Mouse (Mus musculus) cerebellum, adult 11-12 months (tissue): ENCODE measurements around the gene Gm21915.

Source experiments
- DNase-seq: peaks from one replicate; pipeline ENCODE4 v3.0.0; 2022

The Gm21915 gene

DNA sequence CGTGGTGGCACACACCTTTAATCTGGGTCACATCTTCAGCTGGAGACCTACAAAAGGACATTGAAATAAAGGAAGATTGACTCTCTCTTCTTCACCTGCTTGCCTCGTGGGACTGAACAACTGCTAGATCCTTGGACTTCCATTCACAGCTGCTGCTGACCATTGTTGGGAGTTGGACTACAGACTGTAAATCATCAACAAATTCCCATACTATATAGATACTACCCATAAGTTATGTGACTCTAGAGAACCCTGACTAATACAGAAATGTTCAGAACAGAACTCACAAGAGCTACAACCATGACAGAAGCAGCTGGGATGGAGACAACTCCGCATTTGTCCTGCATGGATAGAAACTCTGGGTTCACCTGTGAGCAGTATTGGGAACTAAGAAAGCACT is at the start of gene Gm21915:
Gene Gm21915 (plus strand): TSS at position 301 of the 400 bp plus-strand sequence.
- no peak for DNase-seq

DNA sequence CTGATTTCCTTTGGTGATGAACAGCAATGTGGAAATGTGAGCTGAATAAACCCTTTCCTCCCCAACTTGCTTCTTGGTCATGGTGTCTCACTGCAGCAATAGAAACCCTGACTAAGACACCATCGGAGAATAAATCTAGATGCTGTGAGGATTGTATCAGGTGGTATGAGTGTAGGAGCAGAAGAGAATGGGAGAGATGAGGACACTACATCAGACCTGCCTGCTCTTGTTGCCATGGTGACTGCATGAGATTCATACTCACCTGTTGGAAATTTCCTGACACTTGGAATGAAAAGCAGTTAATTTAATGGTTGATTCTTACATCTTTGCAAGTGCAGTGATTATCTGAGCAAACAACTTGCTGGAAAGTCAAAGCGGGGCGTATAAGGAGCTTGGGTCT is 48.1 kb upstream of the Gm21915 start:
- no peak for DNase-seq

DNA sequence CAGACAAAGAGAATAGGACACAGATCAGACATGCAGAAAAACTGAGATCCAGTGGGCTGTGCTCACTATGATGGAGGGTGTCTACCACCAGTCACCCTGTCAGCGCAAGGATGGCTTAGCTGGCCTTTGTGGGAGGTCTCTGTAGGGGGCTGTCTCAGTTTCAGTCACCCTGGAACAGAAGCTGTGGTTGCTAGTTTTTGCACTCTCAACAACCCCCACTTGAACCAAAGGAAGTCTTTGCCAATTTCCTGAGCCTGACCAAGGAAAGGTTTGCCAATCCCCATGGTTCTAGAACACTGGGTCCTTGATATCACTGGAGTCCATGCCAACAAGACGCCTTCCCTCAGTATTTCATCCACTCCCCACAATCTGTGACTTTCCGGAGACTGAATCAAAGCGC is 47.6 kb upstream of the Gm21915 start:
- no peak for DNase-seq

DNA sequence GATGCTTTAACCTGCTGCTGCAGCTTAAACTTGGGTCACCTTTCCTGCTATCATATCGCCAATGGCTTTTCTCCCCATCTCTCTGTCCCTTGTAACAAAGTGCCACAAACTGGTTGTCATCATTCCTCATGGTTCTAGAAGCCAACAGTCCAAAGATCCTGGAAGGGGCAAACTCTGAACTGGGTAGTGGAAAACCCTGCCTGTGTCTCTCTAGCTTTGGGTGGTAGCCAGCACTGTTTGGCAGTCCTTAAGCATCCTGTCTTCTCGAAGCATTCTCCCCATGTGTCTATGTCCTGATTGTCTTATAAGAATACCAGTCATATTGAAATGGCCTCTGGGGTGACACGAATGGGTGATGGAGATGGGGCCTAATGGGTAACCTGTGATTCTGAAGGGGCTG is 45.1 kb upstream of the Gm21915 start:
- no peak for DNase-seq

DNA sequence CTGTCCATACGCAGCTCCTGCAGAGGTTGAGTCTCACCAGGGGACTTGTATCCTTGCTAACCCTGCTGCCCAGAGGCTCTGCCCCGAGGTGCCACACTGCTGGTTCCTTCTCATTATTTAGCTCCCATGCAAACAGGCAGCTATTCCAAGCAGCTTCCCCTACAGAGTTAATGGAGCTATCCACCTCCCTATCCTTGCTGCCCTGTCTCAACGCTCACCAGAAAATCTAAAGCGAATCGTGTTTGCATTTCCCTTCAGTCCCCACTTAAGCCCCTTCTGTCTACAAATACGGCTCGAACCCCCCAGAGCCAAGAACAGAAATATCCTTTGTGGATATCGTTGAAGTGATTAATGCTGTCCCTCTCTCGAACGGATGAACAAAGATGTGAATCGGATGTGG is 43.8 kb upstream of the Gm21915 start:
- DNase-seq, result no peak

DNA sequence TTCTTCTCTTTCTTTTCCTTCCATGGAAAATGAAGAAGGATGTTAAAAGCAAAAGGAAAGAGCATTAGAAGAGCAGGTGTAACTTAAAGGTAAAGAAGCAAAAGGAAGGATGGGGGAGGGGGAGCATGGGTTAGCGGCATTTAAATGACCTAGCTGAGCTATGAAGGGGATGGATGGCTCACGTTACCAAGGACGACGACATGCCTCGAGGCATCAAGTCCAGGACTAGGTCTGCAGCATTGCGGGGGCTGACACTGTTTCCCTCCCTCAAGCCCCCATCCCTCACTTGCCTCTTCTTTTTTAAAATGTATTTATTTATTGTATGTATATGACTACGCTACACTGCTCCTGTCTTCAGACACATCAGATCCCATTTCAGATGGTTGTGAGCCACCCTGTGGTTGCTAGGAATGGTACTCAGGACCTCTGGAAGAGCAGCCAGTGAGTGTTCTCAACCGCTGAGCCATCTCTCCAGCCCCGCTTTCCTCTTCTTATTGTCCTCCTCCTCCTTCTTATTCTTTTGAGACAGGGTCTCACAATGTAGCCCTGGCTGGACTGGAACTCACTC is 43.2 kb upstream of the Gm21915 start:
- no peak for DNase-seq

DNA sequence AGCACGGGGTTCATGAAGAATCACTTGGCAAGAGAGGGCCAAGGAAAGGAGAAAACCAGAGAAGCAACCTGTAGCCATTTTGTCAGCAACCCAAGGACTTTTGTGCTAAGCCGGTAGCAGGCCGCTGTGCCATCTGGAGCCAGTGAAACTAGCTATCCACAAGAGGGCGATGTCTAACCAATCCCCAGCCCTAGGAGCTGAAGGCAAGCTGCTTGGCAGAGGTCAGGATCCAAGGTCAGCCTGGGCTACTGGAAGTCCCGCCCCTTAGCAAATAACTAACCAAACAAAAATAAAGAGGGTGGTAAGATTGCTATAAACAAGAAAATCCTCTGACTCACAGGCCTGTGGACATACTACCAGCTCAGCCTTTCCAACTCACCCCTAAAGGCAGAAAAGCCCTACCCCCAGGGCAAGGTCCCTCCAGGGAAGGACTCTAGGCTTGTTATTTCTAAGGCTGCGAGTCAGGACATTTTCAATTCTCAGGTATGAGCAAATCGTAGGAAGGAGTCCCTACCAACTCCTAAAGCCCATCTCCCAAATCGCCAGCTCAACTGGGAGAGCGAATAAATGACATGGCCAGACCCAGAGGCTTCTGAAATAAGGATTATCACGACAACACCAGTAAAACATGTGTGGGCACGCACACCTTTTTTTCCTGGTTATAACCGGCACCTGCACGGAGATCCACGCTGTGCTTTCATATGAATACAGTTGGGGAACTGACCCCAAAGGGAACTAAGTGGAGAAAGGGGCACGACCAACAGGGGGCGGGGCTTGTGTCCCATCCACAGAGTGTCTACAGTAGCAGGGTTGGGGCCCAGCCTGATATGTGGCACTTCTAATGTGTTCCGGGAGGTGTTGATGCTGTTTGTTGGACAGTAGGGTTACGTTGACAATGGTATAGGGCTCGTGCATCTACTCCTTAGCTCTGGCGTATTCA is 42.0 kb upstream of the Gm21915 start:
- peak; percentile 77 for DNase-seq

DNA sequence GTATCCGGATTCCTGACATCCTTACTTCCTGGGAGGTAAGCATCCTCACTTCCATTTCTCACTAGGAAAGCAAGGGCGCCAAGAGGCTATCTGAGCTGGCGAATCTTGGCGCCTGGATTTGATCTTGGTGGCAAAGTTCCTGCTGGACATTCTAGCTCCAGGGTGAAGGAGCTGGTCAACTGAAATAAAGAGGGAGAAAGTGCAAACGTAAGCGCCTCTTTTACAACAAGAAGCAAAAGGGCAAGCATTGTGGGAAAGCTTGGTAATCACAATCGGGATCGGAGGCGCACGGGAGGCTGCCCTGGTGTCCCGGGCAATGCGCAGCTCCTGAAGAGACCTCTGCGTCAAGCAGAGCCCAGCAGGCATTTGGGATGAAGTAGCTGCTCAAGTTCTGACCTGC is 41.0 kb upstream of the Gm21915 start:
- DNase-seq, result no peak

DNA sequence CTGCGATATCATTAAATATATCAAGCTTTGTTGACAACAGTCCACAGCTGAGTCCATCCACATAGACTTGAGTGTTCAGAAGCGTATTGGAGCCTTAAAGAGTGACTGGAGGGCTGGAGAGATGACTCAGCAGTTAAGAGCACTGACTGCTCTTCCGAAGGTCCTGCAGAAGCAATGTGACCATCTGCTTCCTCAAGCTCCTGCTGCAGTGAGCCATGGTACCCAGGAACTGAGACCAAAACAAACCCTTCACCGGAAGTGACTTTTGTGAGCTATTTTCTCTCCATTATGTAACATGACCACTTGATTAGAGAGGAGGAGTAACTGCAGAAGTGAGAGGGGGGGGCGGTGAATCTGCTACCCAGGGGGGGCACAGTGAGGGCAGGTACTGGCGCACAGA is 39.3 kb upstream of the Gm21915 start:
- peak; percentile 24 for DNase-seq

DNA sequence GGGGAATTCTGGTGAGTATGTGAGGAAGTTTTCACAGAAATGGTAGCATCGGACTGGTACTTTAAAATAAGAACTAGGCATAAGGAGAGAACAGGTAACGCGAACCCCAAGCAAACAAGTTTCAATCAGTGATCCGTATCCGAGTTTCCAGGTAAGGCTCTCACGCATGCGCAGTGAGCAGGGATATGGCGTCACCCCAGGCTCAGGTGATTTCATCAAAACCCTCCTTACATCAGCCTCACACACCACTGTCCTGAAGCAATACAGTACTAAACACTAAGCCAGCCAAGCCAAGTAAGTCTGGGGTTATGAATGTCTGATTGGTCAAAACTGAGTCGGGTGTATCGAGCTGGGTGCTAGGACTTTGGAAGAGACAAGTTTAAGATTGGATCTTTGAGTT is 38.9 kb upstream of the Gm21915 start:
- DNase-seq, result no peak

DNA sequence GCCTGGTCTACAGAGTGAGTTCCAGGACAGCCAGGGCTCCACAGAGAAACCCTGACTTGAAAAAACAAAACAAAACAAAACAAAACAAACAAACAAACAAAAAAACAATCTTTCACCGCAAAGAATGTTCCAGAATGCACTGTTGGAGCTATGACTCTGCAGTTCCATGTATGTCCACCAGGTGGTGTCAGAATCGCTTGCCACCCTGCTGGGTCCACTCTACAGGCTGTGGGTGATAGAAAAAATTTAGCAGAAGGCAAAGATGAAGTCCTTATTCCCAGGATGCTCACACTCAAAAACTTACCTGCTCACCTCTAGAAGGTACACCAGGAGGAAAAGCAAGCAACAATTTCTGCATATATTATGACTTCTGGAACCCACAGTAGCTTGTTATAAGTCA is 34.4 kb upstream of the Gm21915 start:
- peak; percentile 66 for DNase-seq

DNA sequence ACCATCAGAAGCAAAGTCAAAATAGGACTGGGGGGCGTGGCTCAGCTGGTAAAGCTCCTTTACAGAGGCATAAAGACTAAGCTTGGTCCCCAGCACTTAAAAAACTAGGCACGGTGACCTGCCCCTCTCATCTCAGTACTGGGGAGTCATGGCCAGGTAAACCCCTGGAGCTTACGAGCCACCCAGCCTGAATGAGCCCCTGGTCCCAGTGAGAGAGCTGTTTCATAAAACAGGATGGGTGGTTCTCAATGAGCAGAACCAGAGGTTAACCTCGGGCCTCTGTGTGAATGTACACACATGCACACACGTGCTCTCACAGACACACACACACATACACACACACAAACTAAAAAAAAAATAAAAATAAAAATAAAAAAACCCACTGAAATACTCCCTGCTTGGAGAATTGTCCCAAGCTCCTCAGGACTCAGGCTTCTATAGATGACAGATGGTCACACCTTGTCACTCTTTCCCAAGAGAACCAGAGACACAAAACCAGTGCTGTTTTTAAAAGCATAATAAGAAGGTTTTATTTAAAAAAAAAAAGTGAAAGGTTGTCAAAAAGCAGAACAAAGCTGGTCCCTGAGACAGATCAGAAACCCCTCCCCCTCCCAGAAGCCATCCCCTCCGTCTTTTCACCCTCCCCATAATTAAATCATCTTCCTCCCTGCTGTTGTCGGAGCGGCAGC is 32.6 kb upstream of the Gm21915 start:
- no peak for DNase-seq

DNA sequence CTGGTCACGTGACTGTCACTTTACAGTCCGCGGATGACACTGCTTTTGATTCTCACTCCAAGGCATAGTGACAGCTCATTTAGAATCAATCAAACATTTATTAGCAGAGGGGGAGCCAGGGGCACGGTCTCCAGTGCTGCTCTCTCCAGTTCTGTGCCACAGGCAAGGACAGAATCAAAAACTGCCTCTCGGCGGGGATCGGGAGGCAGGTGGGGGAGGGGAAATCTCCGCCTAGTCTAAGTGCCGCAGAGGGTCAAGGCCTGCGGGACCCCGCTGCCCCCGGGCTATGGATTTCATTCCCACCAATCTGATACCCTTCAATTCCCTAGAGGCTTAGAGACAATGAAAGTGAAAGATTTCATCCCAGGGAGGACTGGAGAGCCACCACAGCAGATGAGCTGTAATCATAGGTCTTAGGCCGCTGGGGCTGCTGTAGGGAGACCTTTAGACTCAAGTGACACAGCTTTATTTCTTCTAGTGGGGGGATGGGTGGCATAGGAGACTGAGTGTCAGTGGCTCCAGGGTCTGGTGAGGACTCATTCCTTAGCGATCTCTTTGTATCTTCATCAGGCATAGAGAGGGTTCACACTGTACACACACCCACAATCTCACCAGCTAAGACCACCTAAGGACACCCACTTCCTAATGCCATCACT is 31.9 kb upstream of the Gm21915 start:
- peak; percentile 66 for DNase-seq

DNA sequence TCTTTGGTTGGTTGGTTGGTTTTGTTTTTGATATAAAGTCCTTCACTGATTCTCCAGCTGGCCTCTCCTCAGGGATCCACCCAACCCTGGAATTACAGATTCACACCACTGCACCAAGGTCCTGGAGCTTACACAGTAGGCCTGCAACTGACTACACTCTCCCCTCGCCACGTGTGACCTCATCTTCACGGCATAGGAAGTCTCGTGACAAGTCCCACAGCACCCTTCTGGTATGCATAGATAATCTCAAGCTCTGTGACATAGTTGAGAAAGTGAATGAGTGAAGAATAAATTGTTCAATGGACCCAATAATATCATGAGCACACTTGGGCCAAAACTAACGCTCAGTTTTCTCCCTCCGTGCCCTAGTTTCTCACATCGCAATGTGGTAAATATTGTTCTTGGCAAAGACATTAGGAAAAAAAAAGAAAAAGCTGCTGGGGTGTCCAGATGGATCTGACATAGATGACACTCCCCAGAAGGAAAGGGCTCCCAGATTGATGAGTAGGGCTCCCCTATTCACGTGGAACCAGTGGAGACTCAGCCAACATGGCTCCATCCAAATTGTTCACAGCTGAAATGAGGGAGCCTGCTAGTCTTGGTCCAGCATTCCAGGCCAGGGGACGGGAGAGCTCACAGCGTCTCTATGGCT is 30.8 kb upstream of the Gm21915 start:
- DNase-seq, result peak; percentile 55

DNA sequence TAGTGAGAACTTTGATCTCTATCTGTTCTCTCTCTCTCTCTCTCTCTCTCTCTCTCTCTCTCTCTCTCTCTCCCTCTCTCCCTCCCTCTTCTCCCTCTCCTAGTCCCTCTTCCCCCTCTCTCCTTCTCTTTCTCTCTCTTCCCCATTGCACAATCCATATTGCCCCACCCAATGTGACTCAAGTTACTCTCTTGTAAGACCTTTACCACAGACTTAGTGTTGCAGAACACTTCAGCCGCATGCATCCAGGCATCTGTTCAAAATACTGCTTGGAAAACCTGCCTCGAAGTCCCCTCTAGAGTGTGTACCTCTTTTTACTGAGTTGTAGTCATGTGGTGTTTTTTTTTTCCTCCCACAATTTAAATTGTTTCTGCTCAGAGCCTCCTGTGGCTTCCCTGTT is 29.1 kb upstream of the Gm21915 start:
- no peak for DNase-seq

DNA sequence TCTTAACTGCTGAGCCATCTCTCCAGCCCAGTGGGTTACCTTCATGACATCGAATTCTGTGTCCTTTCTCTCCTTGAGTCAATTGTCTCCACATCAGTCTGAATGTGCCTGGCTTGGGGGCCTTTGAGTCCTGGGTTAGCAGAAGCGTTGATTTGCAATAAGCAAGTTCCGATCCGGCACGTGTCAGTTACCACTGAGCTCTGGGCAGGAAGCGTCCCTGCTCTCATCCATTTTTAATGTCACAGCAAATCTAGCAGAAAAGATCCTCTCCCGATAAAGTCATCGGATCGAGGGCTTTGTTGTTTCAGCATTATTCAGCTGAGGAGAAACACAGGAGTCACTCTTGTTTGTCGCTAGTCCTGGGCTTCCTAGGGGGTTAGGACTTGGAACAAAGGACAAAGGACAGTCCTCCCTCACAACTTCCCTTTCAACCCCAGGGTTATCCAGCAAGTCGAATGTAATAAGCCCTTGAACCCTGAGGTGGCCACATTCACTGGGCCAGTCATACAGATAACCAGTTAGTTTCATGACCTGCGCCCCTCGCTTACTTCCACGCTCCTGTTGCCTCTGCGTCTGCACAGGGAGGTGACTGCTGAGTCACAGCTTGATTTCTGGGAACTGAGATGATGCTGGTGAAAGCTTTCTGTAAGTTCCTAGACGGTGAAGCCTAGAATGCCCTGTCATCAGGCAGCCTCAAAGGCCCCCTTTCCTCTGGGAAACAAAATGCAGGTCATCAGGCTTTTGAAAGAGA is 27.8 kb upstream of the Gm21915 start:
- DNase-seq, result no peak

DNA sequence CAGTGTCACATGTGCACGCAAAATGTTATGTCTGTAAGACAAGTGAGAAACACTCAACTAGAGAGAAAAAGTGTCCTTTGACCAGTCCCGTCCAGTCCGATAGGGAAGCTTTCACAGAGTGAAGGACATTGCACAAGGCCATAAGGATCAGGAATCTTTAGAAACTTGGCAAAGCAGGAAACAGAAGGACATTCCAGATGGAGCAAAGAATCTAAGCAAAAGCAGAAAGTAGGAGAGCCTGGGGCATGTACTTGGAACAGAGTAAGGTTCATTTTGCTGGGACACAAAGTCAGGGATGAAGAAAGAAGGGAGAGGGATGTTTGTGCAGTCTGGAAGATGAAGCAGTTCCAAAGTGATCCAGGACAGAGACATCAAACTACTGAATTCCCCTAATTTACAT is 21.0 kb upstream of the Gm21915 start:
- no peak for DNase-seq

DNA sequence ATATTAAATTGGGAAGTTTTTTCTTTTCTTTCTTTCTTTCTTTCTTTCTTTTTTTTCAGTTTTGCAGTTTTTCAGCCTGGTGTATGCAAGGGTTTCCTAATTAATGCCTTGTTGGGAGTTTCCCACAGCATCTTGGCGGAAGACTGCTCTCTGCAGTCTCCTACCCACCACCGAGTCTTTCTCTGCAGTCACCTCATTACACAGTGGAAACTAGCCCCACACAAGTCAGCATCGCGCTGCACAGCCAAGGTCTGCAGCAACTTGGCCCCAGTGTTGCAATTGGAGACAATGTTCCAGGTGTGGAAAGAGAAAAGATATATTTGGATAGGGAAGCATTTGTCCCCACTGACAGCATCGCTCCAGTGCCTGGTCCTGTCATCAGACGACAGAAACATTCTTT is 20.4 kb upstream of the Gm21915 start:
- no peak for DNase-seq

DNA sequence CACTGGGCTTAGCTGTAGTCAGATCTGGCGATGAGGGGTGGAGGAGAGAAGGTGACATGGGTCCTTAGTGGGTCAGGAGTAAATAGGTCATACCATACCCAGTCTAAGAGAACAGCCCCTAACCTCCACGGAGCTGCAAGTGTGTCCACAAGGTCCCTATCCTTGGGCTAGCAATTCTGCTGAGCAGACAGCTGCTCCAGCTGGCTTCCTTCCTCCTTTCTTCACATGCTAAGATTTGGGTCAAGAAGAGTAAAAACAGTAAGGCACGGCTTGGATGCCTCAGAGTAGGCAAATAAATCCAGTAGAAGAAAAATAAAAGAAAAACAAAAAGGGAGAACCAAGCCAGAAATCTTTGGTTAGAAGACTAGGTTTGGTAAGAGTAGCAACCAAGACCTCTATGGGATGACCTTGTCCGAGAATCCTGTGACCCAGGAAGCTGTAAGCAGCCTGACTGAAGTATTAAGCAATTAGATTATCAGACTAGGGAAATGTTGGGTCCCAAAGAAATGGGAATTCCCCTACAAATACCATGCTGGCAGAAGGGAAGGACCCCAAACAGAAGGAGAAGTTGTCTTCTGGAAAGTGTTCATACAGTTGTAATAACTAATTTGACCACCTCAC is 19.1 kb upstream of the Gm21915 start:
- DNase-seq, result no peak

DNA sequence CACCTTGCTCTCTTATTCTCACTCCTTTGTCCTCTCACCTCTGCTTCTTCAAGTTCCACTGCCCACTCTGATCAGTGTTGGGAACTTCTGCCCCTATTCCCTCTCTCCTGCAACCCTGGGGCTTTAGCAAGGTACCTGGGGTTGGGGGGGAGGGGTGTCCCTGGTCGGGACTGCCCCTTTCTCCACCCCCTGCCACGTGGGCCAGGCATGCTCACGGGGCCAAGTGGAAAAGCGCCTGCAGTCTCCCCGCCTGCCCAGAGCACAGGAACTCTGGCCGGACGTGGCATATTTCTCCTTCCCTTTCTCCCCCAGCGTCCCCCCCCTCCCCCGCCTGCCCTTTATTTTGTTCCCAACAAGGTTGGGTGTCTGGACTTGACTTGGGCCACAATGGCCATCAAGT is 17.7 kb upstream of the Gm21915 start:
- no peak for DNase-seq

DNA sequence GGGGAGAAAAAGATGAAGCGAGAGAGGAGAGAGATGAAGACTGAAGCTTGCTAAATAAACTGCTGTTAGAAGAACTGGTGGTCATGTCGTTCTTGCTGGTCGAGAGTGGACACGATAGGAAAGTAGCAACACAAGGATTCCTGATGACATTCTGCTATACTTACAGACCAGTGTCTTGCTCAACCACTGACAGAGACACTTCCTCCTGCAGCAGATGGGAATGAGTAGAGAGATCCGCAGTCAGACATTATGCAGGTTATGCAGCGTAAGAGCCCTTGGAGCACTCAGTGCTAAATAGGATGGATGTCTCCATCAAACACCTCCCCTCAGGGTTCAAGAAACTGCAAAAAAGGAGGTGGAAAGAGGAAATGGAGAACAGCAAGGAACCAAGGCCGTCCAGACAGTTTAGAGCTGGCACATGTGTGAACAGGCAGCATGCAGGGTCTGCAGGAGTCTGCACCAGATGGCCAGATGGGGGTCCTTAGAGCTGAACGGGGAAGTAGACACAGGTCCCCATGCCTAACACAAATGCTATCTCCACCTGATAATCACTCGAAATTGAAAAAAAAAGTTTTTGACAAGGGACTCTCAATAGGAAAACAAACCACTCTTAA is 4.1 kb upstream of the Gm21915 start:
- no peak for DNase-seq
